Mouse (Mus musculus) thymus, adult 2 months (tissue): ENCODE results near the gene Dytn. TPM values are rescaled to one million over a fixed set of nuclear protein-coding genes. Genes with fewer than 3 reads are reported as not detected.

Experiments
- DNase-seq: peaks from one replicate; pipeline ENCODE4 v3.0.0; 2021
- H3K27ac ChIP-seq: fragments of 200-500 bp; 2 replicates; pipeline ENCODE4 v1.5.1; 2012; ENCODE audit warnings: low read length, control low read depth; ENCODE audit not compliant: control insufficient read depth, insufficient read depth
- H3K27me3 ChIP-seq: fragments of 200-500 bp; 2 replicates; pipeline ENCODE4 v1.6.1; 2012; ENCODE audit warnings: mild to moderate bottlenecking, low read length, moderate library complexity, mixed read lengths; ENCODE audit not compliant: control insufficient read depth, insufficient read depth
- H3K36me3 ChIP-seq: fragments of 200-500 bp; 2 replicates; pipeline ENCODE4 v1.6.1; 2012; ENCODE audit warnings: mild to moderate bottlenecking, low read length, moderate library complexity; ENCODE audit not compliant: control insufficient read depth, insufficient read depth
- H3K4me1 ChIP-seq: fragments of 200-500 bp; replicated peaks from 2 replicates; pipeline ENCODE4 v1.6.1; 2012; ENCODE audit warnings: low read length; ENCODE audit not compliant: control insufficient read depth, insufficient read depth
- H3K4me3 ChIP-seq: fragments of 200-500 bp; 2 replicates; pipeline ENCODE4 v1.5.1; 2012; ENCODE audit warnings: mild to moderate bottlenecking, low read length, control low read depth, moderate library complexity; ENCODE audit not compliant: control insufficient read depth, insufficient read depth
- CTCF ChIP-seq: fragments of 200-500 bp; IDR thresholded peaks from 2 replicates; pipeline ENCODE4 v1.5.1; 2012; ENCODE audit warnings: mild to moderate bottlenecking, control low read depth, low read length, moderate library complexity, borderline replicate concordance; ENCODE audit not compliant: control insufficient read depth, poor library complexity, insufficient read depth; ENCODE audit errors: extremely low read depth
- POLR2A ChIP-seq: fragments of 200-500 bp; IDR thresholded peaks from 2 replicates; pipeline ENCODE4 v1.6.1; 2012; ENCODE audit warnings: mild to moderate bottlenecking, low read length, control low read depth, moderate library complexity; ENCODE audit not compliant: control insufficient read depth, poor library complexity, insufficient read depth; ENCODE audit errors: extremely low read depth
- WGBS: fragments of 180-500 bp; shearing (Covaris S2); methylation state at CpG from one replicate; pipeline ENCODE4 v1.1.7; 2018; 5-methylcytosine and 5-hydroxymethylcytosine counted together
- polyA plus RNA-seq: library from polyadenylated mRNA; depleted of rRNA; stranded (reverse); fragments of >200 nt; gene quantifications from 2 replicates; pipeline ENCODE4 v1.2.3, GENCODE M21; 2012; rRNA removed

Gene Dytn
- not detected in 2 replicates for polyA plus RNA-seq

DNA sequence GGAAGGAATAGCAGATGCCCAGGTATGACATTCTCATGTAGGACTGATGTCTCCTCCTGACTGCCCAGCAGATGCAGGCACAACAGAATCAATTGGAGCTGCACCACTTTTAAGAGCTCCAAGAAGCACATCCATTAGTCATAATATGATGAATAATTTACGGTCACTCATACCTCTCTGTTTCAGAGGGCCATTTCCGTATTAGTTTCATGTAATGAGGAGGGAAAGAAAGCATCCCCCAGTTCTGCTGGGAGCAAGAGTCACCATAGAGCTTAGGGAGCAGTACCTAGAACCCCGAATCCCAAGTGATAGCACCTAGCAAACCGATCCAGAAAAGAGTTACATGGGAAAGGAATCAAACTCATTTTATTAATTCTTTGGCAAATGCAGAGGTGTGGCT lies at the start of gene Dytn:
TSS of gene Dytn (minus strand) at position 101 of the 400 bp plus-strand sequence.
- Histone ChIP-seq H3K36me3 (no peaks in the 10 kb centered on the region), H3K4me3 (no peak within 1 kb of the TSS)
- TF ChIP-seq POLR2A (no peak), CTCF (no peak)

GRCm38 (mm10) chr1:63730240-63730771 lies 43.6 kb upstream of the Dytn start, which contains the start of the genes Mdh1b and Fastkd2:
Gene Mdh1b, minus strand, starts transcription at chr1:63730318.
Gene Fastkd2, plus strand, starts transcription at chr1:63730614.
- DNase-seq, result peak; percentile 87
- under 1% methylated on average over 31 of the region's 31 CpGs for WGBS
- TF ChIP-seq CTCF (no peak), POLR2A (no peak)
- Histone ChIP-seq H3K36me3 (no peaks in the 10 kb centered on the region), H3K4me1 (peaks cover 3% of the 10 kb centered on the region), H3K4me3 (peak within 1 kb of the TSS; percentile 66), H3K27ac (no peak within 1 kb of the TSS), H3K27me3 (no peaks in the 10 kb centered on the region)

More for the DNA sequence above, at the start of gene Dytn:
- DNase-seq, result no peak
- Histone ChIP-seq H3K4me1 (no peaks in the 10 kb centered on the region), H3K27ac (no peak within 1 kb of the TSS), H3K27me3 (no peaks in the 10 kb centered on the region)
- WGBS, result 95% methylated on average over 4 of the region's 4 CpGs

DNA sequence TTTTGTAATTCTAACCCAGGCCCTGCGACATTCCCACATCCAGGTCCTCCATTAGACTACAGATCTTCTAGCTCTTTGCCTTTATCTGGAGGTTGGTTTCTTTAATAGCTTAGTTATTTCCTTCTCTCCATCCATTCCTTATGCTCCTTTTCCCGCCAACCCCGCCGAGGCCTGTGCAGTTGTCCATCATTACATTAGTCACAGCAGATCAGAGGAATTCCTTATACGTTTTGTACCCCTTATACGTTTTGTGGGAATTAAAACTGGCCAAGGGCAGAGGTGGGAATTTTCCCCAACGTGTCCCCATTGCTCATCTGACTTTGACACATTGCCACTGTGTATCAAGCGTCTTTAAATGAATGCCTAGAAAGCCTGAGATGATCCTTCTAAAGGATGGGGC lies 43.1 kb upstream of the Dytn start:
- H3K4me3 ChIP-seq, result peak overlapping the region; percentile 66; the same call in 1 of the 2 replicates
- WGBS, result 76% methylated on average over 8 of the region's 8 CpGs
- peaks cover 3% of the 10 kb centered on the region for H3K4me1 ChIP-seq
- no peak overlapping the region for H3K27ac ChIP-seq
- no peaks in the 10 kb centered on the region for H3K36me3 ChIP-seq
- peak; percentile 5 for DNase-seq
- no peak for TF ChIP-seq CTCF
- no peak for TF ChIP-seq POLR2A
- H3K27me3 ChIP-seq, result no peaks in the 10 kb centered on the region

GRCm38 (mm10) chr1:63720161-63720560 lies 33.4 kb upstream of the Dytn start:
- H3K27ac ChIP-seq, result no peak overlapping the region
- no peak overlapping the region for H3K4me3 ChIP-seq
- no peaks in the 10 kb centered on the region for H3K4me1 ChIP-seq
- no peaks in the 10 kb centered on the region for H3K36me3 ChIP-seq
- no peaks in the 10 kb centered on the region for H3K27me3 ChIP-seq
- TF ChIP-seq CTCF, result no peak
- TF ChIP-seq POLR2A, result no peak
- no peak for DNase-seq
- WGBS, result 83% methylated on average over 7 of the region's 7 CpGs

DNA sequence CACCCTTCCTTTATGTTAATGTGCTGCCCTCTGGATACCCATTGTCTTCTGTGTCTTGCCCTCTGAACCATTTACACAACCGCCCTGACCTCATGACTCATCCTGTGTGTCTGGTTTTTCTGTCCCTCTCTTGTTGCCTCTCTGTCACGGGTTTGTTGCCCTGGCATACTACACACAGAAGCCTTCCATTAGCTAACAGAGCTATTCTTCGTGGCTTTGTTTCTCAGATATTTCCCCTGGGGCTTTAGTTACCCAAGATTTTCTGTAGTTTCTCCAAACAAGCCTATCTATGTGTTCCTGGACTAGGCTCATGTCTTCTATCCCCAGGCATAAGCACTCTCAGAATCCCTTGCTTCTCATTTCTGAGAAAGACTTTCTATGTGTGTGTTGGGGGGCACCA lies 22.1 kb upstream of the Dytn start:
- Histone ChIP-seq H3K27me3 (no peaks in the 10 kb centered on the region), H3K4me3 (no peak overlapping the region), H3K27ac (no peak overlapping the region), H3K4me1 (no peaks in the 10 kb centered on the region), H3K36me3 (no peaks in the 10 kb centered on the region)
- no peak for DNase-seq
- no peak for TF ChIP-seq POLR2A
- no peak for TF ChIP-seq CTCF
- WGBS, result 78% methylated on average over 3 of the region's 3 CpGs

- H3K27me3 ChIP-seq, result no peaks in the 10 kb centered on the region
- H3K4me1 ChIP-seq, result no peaks in the 10 kb centered on the region
- 93% methylated on average over 5 of the region's 5 CpGs for WGBS
- no peak overlapping the region for H3K27ac ChIP-seq
- H3K36me3 ChIP-seq, result no peaks in the 10 kb centered on the region
- TF ChIP-seq CTCF, result no peak
- no peak for TF ChIP-seq POLR2A
- H3K4me3 ChIP-seq, result no peak overlapping the region
- no peak for DNase-seq
Measured at GRCm38 (mm10) chr1:63705733-63706132, 19.0 kb upstream of the Dytn start.

DNA sequence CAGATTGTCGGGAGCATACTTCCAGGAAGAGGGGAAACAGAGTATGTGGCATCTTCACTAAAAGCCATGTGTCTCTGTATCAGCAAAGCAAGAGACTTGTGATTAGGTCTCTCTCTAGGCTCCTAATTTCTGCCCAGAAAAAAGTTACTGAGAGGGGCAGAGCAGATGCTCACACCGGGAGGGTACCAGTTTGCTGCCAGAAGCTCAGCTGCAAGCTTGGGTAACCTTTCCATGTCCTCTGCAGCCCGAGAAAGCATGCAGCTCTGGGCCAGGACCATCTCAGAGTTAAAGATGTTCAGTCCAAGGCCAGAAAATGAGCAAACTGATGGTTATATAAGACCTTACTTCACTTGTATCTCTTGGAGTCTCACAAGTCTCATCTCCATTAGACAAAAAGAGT lies 10.1 kb upstream of the Dytn start:
- DNase-seq, result no peak
- H3K4me3 ChIP-seq, result no peak overlapping the region
- no peak for TF ChIP-seq POLR2A
- no peak for TF ChIP-seq CTCF
- no peaks in the 10 kb centered on the region for H3K27me3 ChIP-seq
- H3K4me1 ChIP-seq, result no peaks in the 10 kb centered on the region
- WGBS, result 84% methylated on average over 3 of the region's 3 CpGs
- no peaks in the 10 kb centered on the region for H3K36me3 ChIP-seq
- no peak overlapping the region for H3K27ac ChIP-seq
